Mouse (Mus musculus) embryonic facial prominence, embryonic 11.5 days (tissue): ENCODE data around the gene Gm36245. TPM values are rescaled to one million over a fixed set of nuclear protein-coding genes. Genes with fewer than 3 reads are reported as not detected.

ENCODE experiments used
- ATAC-seq: fragments of 200-750 bp; cut with Nextera tagmentation; replicated peaks from 2 replicates; pipeline ENCODE4 v1.8.0; 2017; ENCODE audit warnings: low read depth; ENCODE audit not compliant: insufficient number of reproducible peaks, low FRiP score, low TSS enrichment
- DNase-seq: peaks from one replicate; pipeline ENCODE4 v3.0.0-alpha.2; 2015; ENCODE audit warnings: low spot score
- H3K27ac ChIP-seq: fragments of 300-500 bp; sonication (generic); replicated peaks from 2 replicates; pipeline ENCODE4 v1.5.1; 2014; ENCODE audit warnings: mild to moderate bottlenecking, low read depth, low read length, control low read depth
- H3K27me3 ChIP-seq: fragments of 300-500 bp; sonication (generic); 2 replicates; pipeline ENCODE4 v1.6.1; 2014; ENCODE audit warnings: mild to moderate bottlenecking, low read length, moderate library complexity, mixed read lengths; ENCODE audit not compliant: control insufficient read depth, insufficient read depth
- H3K36me3 ChIP-seq: fragments of 300-500 bp; sonication (generic); replicated peaks from 2 replicates; pipeline ENCODE4 v1.6.1; 2014; ENCODE audit warnings: low read depth, mild to moderate bottlenecking, low read length, moderate library complexity, mixed read lengths; ENCODE audit not compliant: control insufficient read depth, insufficient read depth
- H3K4me1 ChIP-seq: fragments of 300-500 bp; sonication (generic); 2 replicates; pipeline ENCODE4 v1.6.1; 2014; ENCODE audit warnings: low read length, mixed read lengths; ENCODE audit not compliant: control insufficient read depth, insufficient read depth
- H3K4me2 ChIP-seq: fragments of 300-500 bp; sonication (generic); 2 replicates; pipeline ENCODE4 v1.6.1; 2014; ENCODE audit warnings: low read depth, mild to moderate bottlenecking, control low read depth, low read length, moderate library complexity
- H3K4me3 ChIP-seq: fragments of 300-500 bp; sonication (generic); 2 replicates; pipeline ENCODE4 v1.5.1; 2014; ENCODE audit warnings: low read depth, low read length, control low read depth
- H3K9ac ChIP-seq: fragments of 300-500 bp; sonication (generic); replicated peaks from 2 replicates; pipeline ENCODE4 v1.6.1; 2014; ENCODE audit warnings: mild to moderate bottlenecking, control low read depth, low read length
- H3K9me3 ChIP-seq: fragments of 300-500 bp; sonication (generic); replicated peaks from 2 replicates; pipeline ENCODE4 v1.6.1; 2016; ENCODE audit warnings: mild to moderate bottlenecking, low read length, inconsistent platforms, mixed read lengths; ENCODE audit not compliant: control insufficient read depth
- WGBS: fragments of 180-500 bp; shearing (Covaris S2); extraction: QIAGEN DNeasy Blood & Tissue Kit; methylation state at CpG from one replicate; pipeline ENCODE4 v1.1.7; 2014; 5-methylcytosine and 5-hydroxymethylcytosine counted together
- polyA plus RNA-seq: library from polyadenylated mRNA; unstranded; fragments of >200 nt; fragmentation: Nextera tagmentation; extraction: Ambion mirVana; gene quantifications from 2 replicates; pipeline ENCODE4 v1.2.1, GENCODE M21; 2014

The Gm36245 gene
- polyA plus RNA-seq: not detected in 2 replicates

DNA sequence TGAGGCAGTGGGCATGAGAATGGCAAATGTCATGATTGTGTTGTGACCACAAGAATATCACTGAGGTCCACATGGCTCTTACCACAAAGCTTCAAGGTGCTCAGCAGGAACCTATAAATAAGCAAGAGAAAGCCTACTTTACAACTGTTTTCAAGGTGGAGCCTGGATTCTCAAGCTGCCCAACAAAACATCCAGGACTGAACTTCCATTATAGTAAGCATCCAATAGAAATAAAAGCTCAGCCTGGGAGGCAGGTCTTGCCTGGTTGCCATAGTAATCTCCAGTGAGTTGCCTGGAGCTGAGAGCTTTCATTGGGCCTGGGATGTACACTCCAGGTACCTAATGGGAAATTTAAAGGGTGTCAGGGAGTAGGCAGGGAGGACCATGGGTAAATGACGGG, at the start of gene Gm36245:
TSS of gene Gm36245 (plus strand) at position 301 of the 400 bp plus-strand sequence.
- H3K36me3 ChIP-seq: no peaks in the 10 kb centered on the region
- H3K27me3 ChIP-seq: no peaks in the 10 kb centered on the region
- H3K4me1 ChIP-seq: no peaks in the 10 kb centered on the region
- DNase-seq (no peak), ATAC-seq (no peak)
- no peak within 1 kb of the TSS for H3K4me2 ChIP-seq
- WGBS: 88% methylated on average over 1 of the region's 1 CpGs
- H3K4me3 ChIP-seq: no peak within 1 kb of the TSS
- no peak within 1 kb of the TSS for H3K27ac ChIP-seq
- no peak within 1 kb of the TSS for H3K9ac ChIP-seq
- H3K9me3 ChIP-seq: no peaks in the 10 kb centered on the region

GRCm38 (mm10) chr15:77561792-77562191, 37.3 kb upstream of the Gm36245 start, which contains the start of gene 1700025B11Rik:
1700025B11Rik (minus strand) TSS chr15:77561892.
- Histone ChIP-seq H3K9ac (no peak within 1 kb of the TSS), H3K4me3 (no peak within 1 kb of the TSS), H3K27me3 (no peaks in the 10 kb centered on the region), H3K4me2 (no peak within 1 kb of the TSS), H3K36me3 (no peaks in the 10 kb centered on the region), H3K4me1 (no peaks in the 10 kb centered on the region), H3K27ac (no peak within 1 kb of the TSS), H3K9me3 (no peaks in the 10 kb centered on the region)
- ATAC-seq: no peak
- no peak for DNase-seq

- no peak for DNase-seq
- no peaks in the 10 kb centered on the region for H3K4me1 ChIP-seq
- no peak for ATAC-seq
These were observed 35.8 kb upstream of the Gm36245 start for GRCm38 (mm10) chr15:77563219-77563618.

GRCm38 (mm10) chr15:77578801-77579200, 20.3 kb upstream of the Gm36245 start:
- WGBS: 92% methylated on average over 2 of the region's 2 CpGs
- H3K9ac ChIP-seq: no peak overlapping the region

More at GRCm38 (mm10) chr15:77563219-77563618, 35.8 kb upstream of the Gm36245 start:
- Histone ChIP-seq H3K4me3 (no peak overlapping the region), H3K27me3 (no peaks in the 10 kb centered on the region), H3K4me2 (no peak overlapping the region), H3K27ac (no peak overlapping the region), H3K9ac (no peak overlapping the region), H3K9me3 (no peaks in the 10 kb centered on the region), H3K36me3 (no peaks in the 10 kb centered on the region)

DNA sequence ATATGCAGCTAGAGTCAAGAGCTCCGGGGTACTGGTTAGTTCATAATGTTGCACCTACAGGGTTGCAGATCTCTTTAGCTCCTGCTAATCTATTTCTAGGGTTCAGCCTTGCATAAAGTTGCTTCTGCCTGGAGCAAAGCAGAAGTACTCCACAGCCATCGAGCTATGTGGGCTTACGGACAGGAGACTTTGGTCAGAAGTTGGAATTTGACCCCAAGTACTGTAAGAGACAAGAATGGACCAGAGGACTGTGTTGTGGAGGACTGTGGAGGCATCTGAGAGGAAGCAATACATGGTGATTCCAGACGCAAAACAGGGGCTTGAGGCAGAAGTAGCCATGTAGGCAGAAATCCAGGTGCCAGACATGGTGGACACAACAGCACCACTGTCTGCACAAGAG, 19.7 kb upstream of the Gm36245 start:
- Histone ChIP-seq H3K9ac (no peak overlapping the region), H3K27ac (no peak overlapping the region), H3K4me2 (no peak overlapping the region), H3K9me3 (no peaks in the 10 kb centered on the region), H3K4me1 (no peaks in the 10 kb centered on the region), H3K36me3 (no peaks in the 10 kb centered on the region), H3K27me3 (no peaks in the 10 kb centered on the region), H3K4me3 (no peak overlapping the region)
- ATAC-seq (no peak), DNase-seq (no peak)
- WGBS: 84% methylated on average over 4 of the region's 4 CpGs

More at GRCm38 (mm10) chr15:77578801-77579200, 20.3 kb upstream of the Gm36245 start:
- no peaks in the 10 kb centered on the region for H3K4me1 ChIP-seq
- no peaks in the 10 kb centered on the region for H3K9me3 ChIP-seq
- H3K27me3 ChIP-seq: no peaks in the 10 kb centered on the region
- H3K4me3 ChIP-seq: no peak overlapping the region
- ATAC-seq (no peak), DNase-seq (no peak)
- no peaks in the 10 kb centered on the region for H3K36me3 ChIP-seq
- no peak overlapping the region for H3K27ac ChIP-seq
- H3K4me2 ChIP-seq: no peak overlapping the region

GRCm38 (mm10) chr15:77581681-77582080, 17.4 kb upstream of the Gm36245 start:
- Histone ChIP-seq H3K4me1 (no peaks in the 10 kb centered on the region), H3K9me3 (no peaks in the 10 kb centered on the region), H3K4me3 (no peak overlapping the region), H3K9ac (no peak overlapping the region), H3K36me3 (no peaks in the 10 kb centered on the region), H3K27ac (no peak overlapping the region), H3K4me2 (no peak overlapping the region), H3K27me3 (no peaks in the 10 kb centered on the region)
- no peak for DNase-seq
- WGBS: 62% methylated on average over 1 of the region's 1 CpGs
- no peak for ATAC-seq

- no peaks in the 10 kb centered on the region for H3K9me3 ChIP-seq
- ATAC-seq (no peak), DNase-seq (no peak)
- no peak overlapping the region for H3K27ac ChIP-seq
- H3K9ac ChIP-seq: no peak overlapping the region
- no peaks in the 10 kb centered on the region for H3K36me3 ChIP-seq
- no peak overlapping the region for H3K4me3 ChIP-seq
- H3K27me3 ChIP-seq: no peaks in the 10 kb centered on the region
- H3K4me1 ChIP-seq: no peaks in the 10 kb centered on the region
- H3K4me2 ChIP-seq: no peak overlapping the region
These were observed 12.0 kb upstream of the Gm36245 start for GRCm38 (mm10) chr15:77587026-77587425.

- H3K9me3 ChIP-seq: no peaks in the 10 kb centered on the region
- no peaks in the 10 kb centered on the region for H3K4me1 ChIP-seq
- no peaks in the 10 kb centered on the region for H3K36me3 ChIP-seq
- H3K9ac ChIP-seq: no peak overlapping the region
- no peak overlapping the region for H3K4me3 ChIP-seq
- no peak overlapping the region for H3K27ac ChIP-seq
- H3K27me3 ChIP-seq: no peaks in the 10 kb centered on the region
- no peak for DNase-seq
- no peak overlapping the region for H3K4me2 ChIP-seq
- no peak for ATAC-seq
These were observed 10.1 kb upstream of the Gm36245 start for GRCm38 (mm10) chr15:77588981-77589380.
